Mouse (Mus musculus): ENCODE measurements around the gene Mbl1. TPM values are rescaled to one million over a fixed set of nuclear protein-coding genes. Genes with fewer than 3 reads are reported as not detected.

Mbl1 gene
- total and polyA plus RNA-seq, 2 experiments from 2014 or later: not detected

- H3K4me2 ChIP-seq (ENCODE audit: low read depth, low read length): no peak overlapping the region
- H3K9ac ChIP-seq (replicated peaks; ENCODE audit: low read depth, low read length): no peak overlapping the region
- H3K27ac ChIP-seq (ENCODE audit: low read depth): no peak overlapping the region
- DNase-seq (ENCODE audit: low spot score) (no peak), ATAC-seq (ENCODE audit: insufficient read depth, low read depth) (no peak)
- no peaks in the 10 kb centered on the region for H3K36me3 ChIP-seq (replicated peaks; ENCODE audit: control insufficient read depth, insufficient read depth, low read length)
- H3K4me1 ChIP-seq (ENCODE audit: control insufficient read depth, insufficient read depth): peaks cover 10% of the 10 kb centered on the region
- H3K4me3 ChIP-seq (ENCODE audit: low read depth, low read length): no peak overlapping the region
- no peaks in the 10 kb centered on the region for H3K9me3 ChIP-seq (replicated peaks; ENCODE audit: control insufficient read depth, low read length)
- TF ChIP-seq CTCF (IDR thresholded peaks at IDR 0.05; ENCODE audit: low read depth) (no peak), EP300 (IDR thresholded peaks at IDR 0.05; ENCODE audit: low read depth) (no peak)
- no peaks in the 10 kb centered on the region for H3K27me3 ChIP-seq (ENCODE audit: control insufficient read depth, insufficient read depth, low read length)
- 31% methylated on average over 5 of the region's 5 CpGs for WGBS
Observed at GRCm38 (mm10) chr14:41167278-41167677, 16.0 kb downstream of the Mbl1 start.

GRCm38 (mm10) chr14:41168567-41168966 is 17.3 kb downstream of the Mbl1 start:
- TF ChIP-seq CTCF (IDR thresholded peaks at IDR 0.05; ENCODE audit: low read depth) (no peak), EP300 (IDR thresholded peaks at IDR 0.05; ENCODE audit: low read depth) (no peak)
- DNase-seq (ENCODE audit: low spot score) (no peak), ATAC-seq (ENCODE audit: insufficient read depth, low read depth) (no peak)
- H3K27me3 ChIP-seq (ENCODE audit: control insufficient read depth, insufficient read depth, low read length): no peaks in the 10 kb centered on the region
- 84% methylated on average over 1 of the region's 1 CpGs for WGBS
- H3K36me3 ChIP-seq (replicated peaks; ENCODE audit: control insufficient read depth, insufficient read depth, low read length): no peaks in the 10 kb centered on the region
- H3K4me3 ChIP-seq (ENCODE audit: low read depth, low read length): no peak overlapping the region
- H3K4me2 ChIP-seq (ENCODE audit: low read depth, low read length): no peak overlapping the region
- no peaks in the 10 kb centered on the region for H3K9me3 ChIP-seq (replicated peaks; ENCODE audit: control insufficient read depth, low read length)
- H3K27ac ChIP-seq (ENCODE audit: low read depth): no peak overlapping the region
- no peak overlapping the region for H3K9ac ChIP-seq (replicated peaks; ENCODE audit: low read depth, low read length)
- H3K4me1 ChIP-seq (ENCODE audit: control insufficient read depth, insufficient read depth): peaks cover 10% of the 10 kb centered on the region

GRCm38 (mm10) chr14:41170514-41170913 is 19.3 kb downstream of the Mbl1 start:
- H3K9me3 ChIP-seq (replicated peaks; ENCODE audit: control insufficient read depth, low read length): no peaks in the 10 kb centered on the region
- no peak for TF ChIP-seq EP300 (IDR thresholded peaks at IDR 0.05; ENCODE audit: low read depth)
- no peak for TF ChIP-seq CTCF (IDR thresholded peaks at IDR 0.05; ENCODE audit: low read depth)
- DNase-seq (ENCODE audit: low spot score): no peak
- H3K4me3 ChIP-seq (ENCODE audit: low read depth, low read length): no peak overlapping the region
- WGBS: 82% methylated on average over 2 of the region's 2 CpGs
- no peak overlapping the region for H3K27ac ChIP-seq (ENCODE audit: low read depth)
- H3K27me3 ChIP-seq (ENCODE audit: control insufficient read depth, insufficient read depth, low read length): no peaks in the 10 kb centered on the region
- no peak overlapping the region for H3K9ac ChIP-seq (replicated peaks; ENCODE audit: low read depth, low read length)
- no peaks in the 10 kb centered on the region for H3K36me3 ChIP-seq (replicated peaks; ENCODE audit: control insufficient read depth, insufficient read depth, low read length)
- no peak overlapping the region for H3K4me2 ChIP-seq (ENCODE audit: low read depth, low read length)
- H3K4me1 ChIP-seq (ENCODE audit: control insufficient read depth, insufficient read depth): peaks cover 10% of the 10 kb centered on the region
- no peak for ATAC-seq (ENCODE audit: insufficient read depth, low read depth)

- TF ChIP-seq CTCF (IDR thresholded peaks at IDR 0.05; ENCODE audit: low read depth) (no peak), EP300 (IDR thresholded peaks at IDR 0.05; ENCODE audit: low read depth) (no peak)
- no peaks in the 10 kb centered on the region for H3K9me3 ChIP-seq (replicated peaks; ENCODE audit: control insufficient read depth, low read length)
- no peak for ATAC-seq (ENCODE audit: insufficient read depth, low read depth)
- H3K4me3 ChIP-seq (ENCODE audit: low read depth, low read length): no peak overlapping the region
- WGBS: 61% methylated on average over 1 of the region's 1 CpGs
- no peak overlapping the region for H3K4me2 ChIP-seq (ENCODE audit: low read depth, low read length)
- H3K9ac ChIP-seq (replicated peaks; ENCODE audit: low read depth, low read length): no peak overlapping the region
- H3K36me3 ChIP-seq (replicated peaks; ENCODE audit: control insufficient read depth, insufficient read depth, low read length): no peaks in the 10 kb centered on the region
- H3K27me3 ChIP-seq (ENCODE audit: control insufficient read depth, insufficient read depth, low read length): no peaks in the 10 kb centered on the region
- DNase-seq (ENCODE audit: low spot score): no peak
- H3K4me1 ChIP-seq (ENCODE audit: control insufficient read depth, insufficient read depth): no peaks in the 10 kb centered on the region
- no peak overlapping the region for H3K27ac ChIP-seq (ENCODE audit: low read depth)
Observed at GRCm38 (mm10) chr14:41174802-41175201, 23.5 kb downstream of the Mbl1 start.

GRCm38 (mm10) chr14:41185059-41185821 is 34.0 kb downstream of the Mbl1 start, which contains the start of gene Sftpd:
Sftpd (minus strand) TSS chr14:41185149.
- Histone ChIP-seq H3K36me3 (replicated peaks; ENCODE audit: control insufficient read depth, insufficient read depth, low read length) (no peaks in the 10 kb centered on the region), H3K27ac (ENCODE audit: low read depth) (no peak within 1 kb of the TSS), H3K9ac (replicated peaks; ENCODE audit: low read depth, low read length) (no peak within 1 kb of the TSS), H3K9me3 (replicated peaks; ENCODE audit: control insufficient read depth, low read length) (no peaks in the 10 kb centered on the region), H3K4me1 (ENCODE audit: control insufficient read depth, insufficient read depth) (no peaks in the 10 kb centered on the region), H3K4me3 (ENCODE audit: low read depth, low read length) (no peak within 1 kb of the TSS), H3K27me3 (ENCODE audit: control insufficient read depth, insufficient read depth, low read length) (no peaks in the 10 kb centered on the region), H3K4me2 (ENCODE audit: low read depth, low read length) (no peak within 1 kb of the TSS)
- TF ChIP-seq EP300 (IDR thresholded peaks at IDR 0.05; ENCODE audit: low read depth): no peak
- no peak for TF ChIP-seq CTCF (IDR thresholded peaks at IDR 0.05; ENCODE audit: low read depth)
- ATAC-seq (ENCODE audit: insufficient read depth, low read depth) (no peak), DNase-seq (ENCODE audit: low spot score) (no peak)
- 70% methylated on average over 4 of the region's 4 CpGs for WGBS

- Histone ChIP-seq H3K27me3 (ENCODE audit: control insufficient read depth, insufficient read depth, low read length) (no peaks in the 10 kb centered on the region), H3K9me3 (replicated peaks; ENCODE audit: control insufficient read depth, low read length) (0 out of 2 replicates have a peak, but pooled peaks cover 4% of the 10 kb centered on the region), H3K4me1 (ENCODE audit: control insufficient read depth, insufficient read depth) (no peaks in the 10 kb centered on the region), H3K4me2 (ENCODE audit: low read depth, low read length) (no peak overlapping the region), H3K4me3 (ENCODE audit: low read depth, low read length) (no peak overlapping the region), H3K9ac (replicated peaks; ENCODE audit: low read depth, low read length) (no peak overlapping the region), H3K27ac (ENCODE audit: low read depth) (no peak overlapping the region), H3K36me3 (replicated peaks; ENCODE audit: control insufficient read depth, insufficient read depth, low read length) (no peaks in the 10 kb centered on the region)
- no peak for ATAC-seq (ENCODE audit: insufficient read depth, low read depth)
- 75% methylated on average over 2 of the region's 2 CpGs for WGBS
- TF ChIP-seq EP300 (IDR thresholded peaks at IDR 0.05; ENCODE audit: low read depth) (no peak), CTCF (IDR thresholded peaks at IDR 0.05; ENCODE audit: low read depth) (no peak)
- DNase-seq (ENCODE audit: low spot score): no peak
Observed at GRCm38 (mm10) chr14:41189496-41189895, 38.2 kb downstream of the Mbl1 start.
